Mouse (Mus musculus): ENCODE data around the gene Selenoo. TPM values are rescaled to one million over a fixed set of nuclear protein-coding genes. Genes with fewer than 3 reads are reported as not detected.

The Selenoo gene
- 3.7 and 8.9 TPM in 2 replicates for polyA plus RNA-seq (2012; ENCODE audit: insufficient read depth, low replicate concordance)

GRCm38 (mm10) chr15:89088607-89089247 lies at the start of gene Selenoo:
TSS of gene Selenoo (plus strand) at chr15:89089084.
- TF ChIP-seq GATA1 (IDR thresholded peaks at IDR 0.05; ENCODE audit: borderline replicate concordance, low read length) (no peak), FLI1 (IDR thresholded peaks at IDR 0.05; ENCODE audit: low read length) (peak; percentile 83)
- peaks cover 55% of the 10 kb centered on the region for H3K4me1 ChIP-seq
- H3K27me3 ChIP-seq (replicated peaks) = no peaks in the 10 kb centered on the region
- peak within 1 kb of the TSS; percentile 96 for H3K4me3 ChIP-seq (replicated peaks)
- H3K36me3 ChIP-seq (replicated peaks; ENCODE audit: low read length) = peaks cover 66% of the 10 kb centered on the region
- no peaks in the 10 kb centered on the region for H3K9me3 ChIP-seq

GRCm38 (mm10) chr15:89044381-89044780 lies 44.5 kb upstream of the Selenoo start:
- H3K9me3 ChIP-seq = peaks cover 20% of the 10 kb centered on the region
- H3K36me3 ChIP-seq (replicated peaks; ENCODE audit: low read length) = no peaks in the 10 kb centered on the region

GRCm38 (mm10) chr15:89046356-89046755 lies 42.5 kb upstream of the Selenoo start:
- Histone ChIP-seq H3K4me1 (no peaks in the 10 kb centered on the region), H3K27me3 (replicated peaks) (peaks cover 30% of the 10 kb centered on the region), H3K4me3 (replicated peaks) (no peak overlapping the region), H3K9me3 (peaks cover 20% of the 10 kb centered on the region), H3K36me3 (replicated peaks; ENCODE audit: low read length) (no peaks in the 10 kb centered on the region)
- TF ChIP-seq GATA1 (IDR thresholded peaks at IDR 0.05; ENCODE audit: borderline replicate concordance, low read length) (no peak), FLI1 (IDR thresholded peaks at IDR 0.05; ENCODE audit: low read length) (no peak)

More at GRCm38 (mm10) chr15:89044381-89044780, 44.5 kb upstream of the Selenoo start:
- peaks cover 21% of the 10 kb centered on the region for H3K27me3 ChIP-seq (replicated peaks)
- H3K4me1 ChIP-seq = no peaks in the 10 kb centered on the region
- TF ChIP-seq FLI1 (IDR thresholded peaks at IDR 0.05; ENCODE audit: low read length) = no peak
- no peak for TF ChIP-seq GATA1 (IDR thresholded peaks at IDR 0.05; ENCODE audit: borderline replicate concordance, low read length)
- H3K4me3 ChIP-seq (replicated peaks) = no peak overlapping the region

GRCm38 (mm10) chr15:89054666-89055065 lies 34.2 kb upstream of the Selenoo start:
- Histone ChIP-seq H3K4me1 (peaks cover 10% of the 10 kb centered on the region), H3K36me3 (replicated peaks; ENCODE audit: low read length) (no peaks in the 10 kb centered on the region), H3K9me3 (no peaks in the 10 kb centered on the region), H3K4me3 (replicated peaks) (no peak overlapping the region), H3K27me3 (replicated peaks) (peaks cover 84% of the 10 kb centered on the region)
- TF ChIP-seq GATA1 (IDR thresholded peaks at IDR 0.05; ENCODE audit: borderline replicate concordance, low read length) (no peak), FLI1 (IDR thresholded peaks at IDR 0.05; ENCODE audit: low read length) (no peak)

GRCm38 (mm10) chr15:89058736-89059135 lies 30.1 kb upstream of the Selenoo start:
- Histone ChIP-seq H3K4me1 (peaks cover 17% of the 10 kb centered on the region), H3K4me3 (replicated peaks) (no peak overlapping the region), H3K27me3 (replicated peaks) (peaks cover 97% of the 10 kb centered on the region), H3K9me3 (no peaks in the 10 kb centered on the region), H3K36me3 (replicated peaks; ENCODE audit: low read length) (no peaks in the 10 kb centered on the region)
- no peak for TF ChIP-seq FLI1 (IDR thresholded peaks at IDR 0.05; ENCODE audit: low read length)
- no peak for TF ChIP-seq GATA1 (IDR thresholded peaks at IDR 0.05; ENCODE audit: borderline replicate concordance, low read length)

- Histone ChIP-seq H3K4me3 (replicated peaks) (peak within 1 kb of the TSS; percentile 92), H3K27me3 (replicated peaks) (peaks cover 99% of the 10 kb centered on the region), H3K36me3 (replicated peaks; ENCODE audit: low read length) (no peaks in the 10 kb centered on the region), H3K4me1 (peaks cover 17% of the 10 kb centered on the region), H3K9me3 (no peaks in the 10 kb centered on the region)
- TF ChIP-seq GATA1 (IDR thresholded peaks at IDR 0.05; ENCODE audit: borderline replicate concordance, low read length) (no peak), FLI1 (IDR thresholded peaks at IDR 0.05; ENCODE audit: low read length) (no peak)
Observed at GRCm38 (mm10) chr15:89059161-89059931, 29.5 kb upstream of the Selenoo start, which contains the start of gene Panx2. TSS of gene Panx2 (plus strand) at chr15:89059734.

- Histone ChIP-seq H3K4me1 (peaks cover 17% of the 10 kb centered on the region), H3K36me3 (replicated peaks; ENCODE audit: low read length) (no peaks in the 10 kb centered on the region), H3K9me3 (no peaks in the 10 kb centered on the region), H3K4me3 (replicated peaks) (peak overlapping the region; percentile 92), H3K27me3 (replicated peaks) (peaks cover 99% of the 10 kb centered on the region)
- no peak for TF ChIP-seq FLI1 (IDR thresholded peaks at IDR 0.05; ENCODE audit: low read length)
- no peak for TF ChIP-seq GATA1 (IDR thresholded peaks at IDR 0.05; ENCODE audit: borderline replicate concordance, low read length)
Observed at GRCm38 (mm10) chr15:89060032-89060681, 28.7 kb upstream of the Selenoo start.

GRCm38 (mm10) chr15:89060811-89061460 lies 27.9 kb upstream of the Selenoo start:
- Histone ChIP-seq H3K9me3 (no peaks in the 10 kb centered on the region), H3K36me3 (replicated peaks; ENCODE audit: low read length) (no peaks in the 10 kb centered on the region), H3K4me3 (replicated peaks) (no peak overlapping the region), H3K4me1 (peaks cover 17% of the 10 kb centered on the region), H3K27me3 (replicated peaks) (peaks cover 98% of the 10 kb centered on the region)
- no peak for TF ChIP-seq FLI1 (IDR thresholded peaks at IDR 0.05; ENCODE audit: low read length)
- TF ChIP-seq GATA1 (IDR thresholded peaks at IDR 0.05; ENCODE audit: borderline replicate concordance, low read length) = no peak

- H3K27me3 ChIP-seq (replicated peaks) = peaks cover 98% of the 10 kb centered on the region
- no peaks in the 10 kb centered on the region for H3K36me3 ChIP-seq (replicated peaks; ENCODE audit: low read length)
- no peak overlapping the region for H3K4me3 ChIP-seq (replicated peaks)
- H3K9me3 ChIP-seq = no peaks in the 10 kb centered on the region
- TF ChIP-seq FLI1 (IDR thresholded peaks at IDR 0.05; ENCODE audit: low read length) (no peak), GATA1 (IDR thresholded peaks at IDR 0.05; ENCODE audit: borderline replicate concordance, low read length) (no peak)
- peaks cover 20% of the 10 kb centered on the region for H3K4me1 ChIP-seq
Observed at GRCm38 (mm10) chr15:89061761-89062517, 26.9 kb upstream of the Selenoo start.
